Mouse (Mus musculus) stomach, postnatal 0 days (tissue): ENCODE measurements around the gene Crygs.

Experiments used
- CTCF ChIP-seq: IDR thresholded peaks from 2 replicates; pipeline ENCODE4 v1.5.1; 2016; ENCODE audit warnings: antibody characterized with exemption, low read depth, mild to moderate bottlenecking, moderate library complexity
- EP300 ChIP-seq: optimal IDR thresholded peaks from 2 replicates; pipeline ENCODE3; 2016; ENCODE audit warnings: antibody characterized with exemption

- TF ChIP-seq EP300 (no peak), CTCF (no peak)
Observed at GRCm38 (mm10) chr16:22842871-22843270, 31.5 kb upstream of the Crygs start.
